9 mouse cellular contexts compared by ENCODE assay signal in the genomic region with DNA sequence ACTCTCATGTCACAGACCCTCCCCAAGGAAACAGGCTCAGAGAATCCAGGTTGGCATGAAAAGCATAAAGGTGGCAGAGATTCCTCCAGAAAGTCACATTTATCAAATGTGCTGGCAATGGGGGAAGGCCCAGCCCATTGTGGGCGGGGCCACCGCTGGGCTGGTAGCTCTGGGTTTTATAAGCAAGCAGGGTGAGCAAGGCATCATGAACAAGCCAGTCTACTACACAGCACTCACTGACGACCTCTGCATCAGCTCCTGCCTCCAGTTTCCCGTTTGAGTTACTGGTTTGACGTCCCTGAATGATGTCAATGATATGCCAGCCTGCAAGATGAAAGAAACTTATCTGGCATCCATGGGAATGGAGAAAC. TPM values are rescaled to one million over a fixed set of nuclear protein-coding genes. Genes with fewer than 3 reads are reported as not detected.
DNase-seq lines count a peak whose midpoint lies in the region; ATAC-seq lines count a peak whose summit lies in the region.
"Had no signal": no experiment of that assay in that cellular context is flagged by ENCODE, and none has a peak within 500 bp of the region (broad histone marks: within the 10 kb centered on the region; RNA-seq: fewer than 3 reads in every experiment).

No protein-coding gene starts in this region.

- no peak overlapping the region for H3K4me3 ChIP-seq in midbrain, embryonic 10.5 days
- H3K4me3 ChIP-seq in forebrain, embryonic 12.5 days (replicated peaks): no peak overlapping the region
- H3K4me3 ChIP-seq in forebrain, embryonic 15.5 days: no peak overlapping the region

- DNase-seq in kidney, postnatal 10 days: peak; percentile 42
- no peak for DNase-seq in kidney, postnatal 14 days
- DNase-seq in NIH3T3 (ENCODE audit: low read depth): peak; percentile 78
- DNase-seq in midbrain, embryonic 10.5 days (ENCODE audit: low spot score): no peak
- DNase-seq: cerebellum, adult 9-10 months had no signal

- peak; percentile 84 for ATAC-seq in erythroid progenitor cell, adult 5-6 weeks (replicated peaks; ENCODE audit: low FRiP score, poor library complexity, severe bottlenecking)
- ATAC-seq in megakaryocyte-erythroid progenitor cell, adult 5-6 weeks (replicated peaks; ENCODE audit: low FRiP score, low TSS enrichment, poor library complexity, severe bottlenecking): peak; percentile 67
- no peak for ATAC-seq in forebrain, embryonic 12.5 days (ENCODE audit: low FRiP score)
- no peak for ATAC-seq in forebrain, embryonic 15.5 days (replicated peaks)

- no peaks in the 10 kb centered on the region for H3K27me3 ChIP-seq in midbrain, embryonic 10.5 days (ENCODE audit: low read depth, poor library complexity, severe bottlenecking)
- no peaks in the 10 kb centered on the region for H3K27me3 ChIP-seq in forebrain, embryonic 12.5 days
- H3K27me3 ChIP-seq in forebrain, embryonic 15.5 days: no peaks in the 10 kb centered on the region

- H3K9me3 ChIP-seq in midbrain, embryonic 10.5 days (replicated peaks): no peaks in the 10 kb centered on the region
- H3K9me3 ChIP-seq in forebrain, embryonic 12.5 days: no peaks in the 10 kb centered on the region
- no peaks in the 10 kb centered on the region for H3K9me3 ChIP-seq in forebrain, embryonic 15.5 days

- H3K36me3 ChIP-seq in midbrain, embryonic 10.5 days: no peaks in the 10 kb centered on the region
- H3K36me3 ChIP-seq in forebrain, embryonic 12.5 days (replicated peaks): no peaks in the 10 kb centered on the region
- H3K36me3 ChIP-seq in forebrain, embryonic 15.5 days: no peaks in the 10 kb centered on the region

- H3K4me1 ChIP-seq in midbrain, embryonic 10.5 days: peaks cover 7% of the 10 kb centered on the region; the same call in 1 of the 2 replicates
- no peaks in the 10 kb centered on the region for H3K4me1 ChIP-seq in forebrain, embryonic 12.5 days
- H3K4me1 ChIP-seq in forebrain, embryonic 15.5 days: no peaks in the 10 kb centered on the region

- no peak overlapping the region for H3K4me2 ChIP-seq in forebrain, embryonic 12.5 days
- no peak overlapping the region for H3K4me2 ChIP-seq in forebrain, embryonic 15.5 days (replicated peaks)

- no peak overlapping the region for H3K9ac ChIP-seq in forebrain, embryonic 12.5 days
- H3K9ac ChIP-seq in forebrain, embryonic 15.5 days (replicated peaks): no peak overlapping the region

- no peak overlapping the region for H3K27ac ChIP-seq in midbrain, embryonic 10.5 days (replicated peaks)
- no peak overlapping the region for H3K27ac ChIP-seq in forebrain, embryonic 12.5 days
- H3K27ac ChIP-seq in forebrain, embryonic 15.5 days (replicated peaks): no peak overlapping the region

- WGBS in midbrain, embryonic 10.5 days: 46% methylated on average over 5 of the region's 5 CpGs
- WGBS in forebrain, embryonic 12.5 days: 35% methylated on average over 5 of the region's 5 CpGs
- WGBS in forebrain, embryonic 15.5 days: 49% methylated on average over 5 of the region's 5 CpGs

RNA-seq across cellular contexts. Expression of gene Pacsin2, which starts 10.0 kb away (rescaled TPM):
- total RNA-seq in erythroid progenitor cell, adult 5-6 weeks (2015; ENCODE audit: low replicate concordance): 80.0 and 81.7 TPM in 2 replicates
- total RNA-seq in erythroid progenitor cell, adult 5-6 weeks (2017; ENCODE audit: low replicate concordance): 145 and 184 TPM in 2 replicates
- total RNA-seq in megakaryocyte-erythroid progenitor cell, adult 5-6 weeks (2014; fragmentation: Nextera tagmentation): 86.5 and 107 TPM in 2 replicates
- total RNA-seq in megakaryocyte-erythroid progenitor cell, adult 5-6 weeks (2017): 123 and 138 TPM in 2 replicates
- 55.6 TPM in 2 replicates for polyA plus RNA-seq in midbrain, embryonic 10.5 days (2016; fragmentation: Nextera tagmentation; extraction: Ambion mirVana)
- 37.0 and 40.7 TPM in 2 replicates for polyA plus RNA-seq in forebrain, embryonic 12.5 days (2016; fragmentation: Nextera tagmentation; extraction: Ambion mirVana)
- 21.5 and 25.5 TPM in 2 replicates for polyA plus RNA-seq in forebrain, embryonic 15.5 days (2015; fragmentation: Nextera tagmentation; extraction: Ambion mirVana)

RNA-seq across cellular contexts. Expression of gene Ttll1, which starts 36.2 kb away (rescaled TPM):
- total RNA-seq in erythroid progenitor cell, adult 5-6 weeks (2015; ENCODE audit: low replicate concordance): 4.3 and 7.1 TPM in 2 replicates
- 0.45 and 2.8 TPM in 2 replicates for total RNA-seq in erythroid progenitor cell, adult 5-6 weeks (2017; ENCODE audit: low replicate concordance)
- total RNA-seq in megakaryocyte-erythroid progenitor cell, adult 5-6 weeks (2014; fragmentation: Nextera tagmentation): 9.5 and 18.0 TPM in 2 replicates
- total RNA-seq in megakaryocyte-erythroid progenitor cell, adult 5-6 weeks (2017): 9.2 and 9.5 TPM in 2 replicates
- 34.3 and 42.6 TPM in 2 replicates for polyA plus RNA-seq in midbrain, embryonic 10.5 days (2016; fragmentation: Nextera tagmentation; extraction: Ambion mirVana)
- 57.0 and 62.4 TPM in 2 replicates for polyA plus RNA-seq in forebrain, embryonic 12.5 days (2016; fragmentation: Nextera tagmentation; extraction: Ambion mirVana)
- 101 and 103 TPM in 2 replicates for polyA plus RNA-seq in forebrain, embryonic 15.5 days (2015; fragmentation: Nextera tagmentation; extraction: Ambion mirVana)

RNA-seq across cellular contexts. Expression of gene Bik, which starts 52.2 kb away (rescaled TPM):
- 2.2 TPM in 1 of 2 replicates, not detected in the other for total RNA-seq in erythroid progenitor cell, adult 5-6 weeks (2015; ENCODE audit: low replicate concordance)
- total RNA-seq in erythroid progenitor cell, adult 5-6 weeks (2017; ENCODE audit: low replicate concordance): 3.7 TPM in 1 of 2 replicates, not detected in the other
- 0.37 and 1.7 TPM in 2 replicates for total RNA-seq in megakaryocyte-erythroid progenitor cell, adult 5-6 weeks (2014; fragmentation: Nextera tagmentation)
- not detected in 2 replicates for total RNA-seq in megakaryocyte-erythroid progenitor cell, adult 5-6 weeks (2017)
- 2.9 and 3.1 TPM in 2 replicates for polyA plus RNA-seq in midbrain, embryonic 10.5 days (2016; fragmentation: Nextera tagmentation; extraction: Ambion mirVana)
- 1.4 and 1.7 TPM in 2 replicates for polyA plus RNA-seq in forebrain, embryonic 12.5 days (2016; fragmentation: Nextera tagmentation; extraction: Ambion mirVana)
- polyA plus RNA-seq in forebrain, embryonic 15.5 days (2015; fragmentation: Nextera tagmentation; extraction: Ambion mirVana): 0.60 and 1.2 TPM in 2 replicates

Comparison
In these comparisons a context has a peak if more than half of its experiments do, and no peak if none do; other contexts are left out.
1. DNase-seq: peak in kidney, postnatal 10 days (single experiment) and NIH3T3 (single experiment); none in kidney, postnatal 14 days (single experiment) and midbrain, embryonic 10.5 days (single experiment).
2. ATAC-seq: peak in erythroid progenitor cell, adult 5-6 weeks (single experiment) and megakaryocyte-erythroid progenitor cell, adult 5-6 weeks (single experiment); none in forebrain, embryonic 12.5 days (single experiment) and forebrain, embryonic 15.5 days (single experiment).